Mouse (Mus musculus) lung, postnatal 0 days (tissue): ENCODE data around the gene Catip. TPM values are rescaled to one million over a fixed set of nuclear protein-coding genes. Genes with fewer than 3 reads are reported as not detected.
A peak's percentile ranks its signal among the peaks of the same experiment; 100 is the strongest.

Experiments used
- ATAC-seq: fragments of 200-750 bp; cut with Nextera tagmentation; 2 replicates; pipeline ENCODE4 v1.8.0; 2017; ENCODE audit warnings: moderate library complexity
- DNase-seq: peaks from one replicate; pipeline ENCODE4 v3.0.0-alpha.2; 2016; ENCODE audit warnings: low spot score
- H3K27ac ChIP-seq: fragments of 300-500 bp; sonication (generic); 2 replicates; pipeline ENCODE4 v1.5.1; 2014; ENCODE audit warnings: antibody characterized with exemption, mild to moderate bottlenecking, low read length, mixed read lengths
- H3K27me3 ChIP-seq: fragments of 300-500 bp; sonication (generic); replicated peaks from 2 replicates; pipeline ENCODE4 v1.6.1; 2014; ENCODE audit warnings: low read length, mixed read lengths; ENCODE audit not compliant: insufficient read depth
- H3K36me3 ChIP-seq: fragments of 300-500 bp; sonication (generic); 2 replicates; pipeline ENCODE4 v1.6.1; 2014; ENCODE audit warnings: low read length, mixed read lengths; ENCODE audit not compliant: insufficient read depth
- H3K4me1 ChIP-seq: fragments of 300-500 bp; sonication (generic); 2 replicates; pipeline ENCODE4 v1.6.1; 2014; ENCODE audit warnings: antibody characterized with exemption, low read depth, low read length, mixed read lengths; ENCODE audit not compliant: insufficient read depth
- H3K4me2 ChIP-seq: fragments of 300-500 bp; sonication (generic); replicated peaks from 2 replicates; pipeline ENCODE4 v1.6.1; 2014; ENCODE audit warnings: low read depth, mild to moderate bottlenecking, low read length, moderate library complexity, mixed read lengths
- H3K4me3 ChIP-seq: fragments of 300-500 bp; sonication (generic); 2 replicates; pipeline ENCODE4 v1.5.1; 2014; ENCODE audit warnings: low read depth, low read length
- H3K9ac ChIP-seq: fragments of 300-500 bp; sonication (generic); replicated peaks from 2 replicates; pipeline ENCODE4 v1.6.1; 2014; ENCODE audit warnings: low read depth, mild to moderate bottlenecking
- H3K9me3 ChIP-seq: fragments of 300-500 bp; sonication (generic); 2 replicates; pipeline ENCODE4 v1.6.1; 2016; ENCODE audit warnings: low read length, mixed read lengths
- CTCF ChIP-seq: IDR thresholded peaks from 2 replicates; pipeline ENCODE4 v1.5.1; 2016; ENCODE audit warnings: antibody characterized with exemption, mild to moderate bottlenecking
- EP300 ChIP-seq: IDR thresholded peaks from 2 replicates; pipeline ENCODE4 v1.6.1; 2016; ENCODE audit warnings: antibody characterized with exemption, mild to moderate bottlenecking, control low read depth
- WGBS: fragments of 180-500 bp; shearing (Covaris S2); extraction: QIAGEN DNeasy Blood & Tissue Kit; methylation state at CpG from one replicate; pipeline ENCODE4 v1.1.7; 2014; 5-methylcytosine and 5-hydroxymethylcytosine counted together
- microRNA counts: library from miRNA; unstranded; fragments of <30 nt; microRNA quantifications from one replicate; lab custom pipeline; 2015
- microRNA-seq: library from miRNA; unstranded; fragments of <30 nt; microRNA quantifications from one replicate; pipeline ENCODE4, GENCODE M21; 2016
- polyA plus RNA-seq: library from polyadenylated mRNA; unstranded; fragments of >200 nt; fragmentation: Nextera tagmentation; extraction: Ambion mirVana; gene quantifications from 2 replicates; pipeline ENCODE4 v1.2.1, GENCODE M21; 2015

Catip gene
- polyA plus RNA-seq, 1 experiment from 2014 or later: 3.4 TPM

DNA sequence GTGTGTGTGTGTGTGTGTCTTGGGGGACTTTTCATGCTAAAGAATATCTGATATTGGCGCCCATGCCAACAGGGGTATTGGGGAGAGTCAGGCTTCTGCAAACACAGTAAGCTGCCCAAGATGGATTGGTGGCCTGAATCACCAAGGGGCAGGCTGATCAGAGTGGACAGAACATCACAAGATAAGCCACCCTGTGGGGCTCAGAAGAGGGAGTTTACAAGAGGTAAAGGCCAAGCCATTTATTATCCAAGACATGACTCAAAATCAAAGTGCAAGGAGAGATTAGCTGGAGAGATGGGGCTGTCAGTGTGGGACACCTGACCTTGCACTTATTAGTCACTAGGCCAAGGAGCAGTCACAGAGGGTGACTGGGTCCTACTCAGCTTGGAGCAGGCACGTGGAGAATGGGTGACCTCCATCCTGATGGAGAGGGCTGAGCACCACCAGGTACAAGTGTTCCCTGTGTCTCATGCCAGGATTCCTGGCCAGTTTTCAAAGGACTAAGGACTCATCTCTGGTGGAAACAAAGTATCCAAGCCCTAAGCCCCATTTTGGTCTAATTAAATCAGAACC is 49.9 kb downstream of the Catip start:
- H3K4me2 ChIP-seq: no peak overlapping the region
- no peak overlapping the region for H3K4me3 ChIP-seq
- no peak overlapping the region for H3K9ac ChIP-seq
- H3K27me3 ChIP-seq: no peaks in the 10 kb centered on the region
- no peak overlapping the region for H3K27ac ChIP-seq
- H3K9me3 ChIP-seq: no peaks in the 10 kb centered on the region
- WGBS: 38% methylated on average over 2 of the region's 2 CpGs
- H3K36me3 ChIP-seq: no peaks in the 10 kb centered on the region
- no peaks in the 10 kb centered on the region for H3K4me1 ChIP-seq
- TF ChIP-seq EP300: no peak
- TF ChIP-seq CTCF: no peak
- ATAC-seq: no peak
- DNase-seq: no peak

- DNase-seq (no peak), ATAC-seq (no peak)
- no peak overlapping the region for H3K9ac ChIP-seq
- H3K27ac ChIP-seq: no peak overlapping the region
- no peaks in the 10 kb centered on the region for H3K4me1 ChIP-seq
- WGBS: 71% methylated on average over 8 of the region's 8 CpGs
- H3K4me2 ChIP-seq: no peak overlapping the region
- H3K4me3 ChIP-seq: no peak overlapping the region
- no peaks in the 10 kb centered on the region for H3K36me3 ChIP-seq
- TF ChIP-seq EP300: no peak
- no peak for TF ChIP-seq CTCF
- H3K27me3 ChIP-seq: no peaks in the 10 kb centered on the region
- H3K9me3 ChIP-seq: no peaks in the 10 kb centered on the region
These were observed 50.8 kb downstream of the Catip start for GRCm38 (mm10) chr1:74412711-74413110.

DNA sequence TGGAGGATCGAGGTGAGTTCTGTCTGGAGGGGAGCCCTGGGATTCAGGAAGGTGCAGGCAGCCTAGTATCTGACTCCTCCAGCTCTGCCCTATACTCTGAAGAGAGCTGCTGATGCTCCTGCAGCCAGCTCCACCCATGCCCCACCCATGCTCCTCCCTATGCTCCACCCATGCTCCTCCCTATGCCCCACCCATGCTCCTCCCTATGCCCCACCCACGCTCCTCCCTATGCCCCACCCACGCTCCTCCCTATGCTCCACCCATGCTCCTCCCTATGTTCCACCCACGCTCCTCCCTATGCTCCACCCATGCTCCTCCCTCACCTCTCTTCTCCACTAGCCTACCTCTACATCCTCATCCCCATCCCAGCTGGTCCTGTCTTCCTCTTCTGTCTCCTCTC is 53.2 kb downstream of the Catip start:
- H3K36me3 ChIP-seq: no peaks in the 10 kb centered on the region
- no peaks in the 10 kb centered on the region for H3K9me3 ChIP-seq
- no peaks in the 10 kb centered on the region for H3K4me1 ChIP-seq
- H3K4me2 ChIP-seq: no peak overlapping the region
- 55% methylated on average over 3 of the region's 4 CpGs for WGBS
- DNase-seq (peak; percentile 35), ATAC-seq (no peak)
- no peak overlapping the region for H3K27ac ChIP-seq
- H3K27me3 ChIP-seq: no peaks in the 10 kb centered on the region
- TF ChIP-seq EP300 (no peak), CTCF (no peak)
- no peak overlapping the region for H3K9ac ChIP-seq
- H3K4me3 ChIP-seq: no peak overlapping the region

MicroRNA genes within 50 kb of the gene (microRNA counts, 519-probe panel; counts per million panel counts)
- 5,617 counts per million, percentile 72 among the panel's probes with 10 or more counts for microRNA mmu-miR-26b (lab: Ali Mortazavi, UCI)

Small RNA genes lying within 50 kb of the gene (microRNA-seq; reads per million reads assigned to microRNA genes)
- gene Mir26b: 54,464 reads per million, percentile 99 among the genes with 10 or more reads in this experiment

Other genes with a start within 250 kb of the Catip start
- 184 and 185 TPM in 2 replicates for gene Tns1, start 237.7 kb upstream of the Catip start, polyA plus RNA-seq
- gene Rufy4, start 236.6 kb upstream of the Catip start, polyA plus RNA-seq: 0.42 and 0.43 TPM in 2 replicates
- gene Cxcr2, start 208.1 kb upstream of the Catip start, polyA plus RNA-seq: 1.9 and 2.4 TPM in 2 replicates
- gene Cxcr1, start 167.5 kb upstream of the Catip start, polyA plus RNA-seq: not detected in 2 replicates
- 465 and 473 TPM in 2 replicates for gene Arpc2, start 126.0 kb upstream of the Catip start, polyA plus RNA-seq
- gene Gpbar1, start 83.6 kb upstream of the Catip start, polyA plus RNA-seq: 0.18 and 0.30 TPM in 2 replicates
- 213 and 214 TPM in 2 replicates for gene Aamp, start 77.4 kb upstream of the Catip start, polyA plus RNA-seq
- gene Pnkd, start 77.2 kb upstream of the Catip start, polyA plus RNA-seq: 88.7 and 91.4 TPM in 2 replicates
- 148 and 149 TPM in 2 replicates for gene Tmbim1, start 56.5 kb upstream of the Catip start, polyA plus RNA-seq
- 4.6 and 4.8 TPM in 2 replicates for gene Slc11a1, start 13.1 kb downstream of the Catip start, polyA plus RNA-seq
- gene Ctdsp1, start 29.4 kb downstream of the Catip start, polyA plus RNA-seq: 72.5 and 75.0 TPM in 2 replicates
- 0.75 and 1.3 TPM in 2 replicates for gene Vil1, start 47.3 kb downstream of the Catip start, polyA plus RNA-seq
- gene Cnot9, start 143.9 kb downstream of the Catip start, polyA plus RNA-seq: 20.0 and 20.9 TPM in 2 replicates
- 0.27 and 0.90 TPM in 2 replicates for gene Plcd4, start 180.8 kb downstream of the Catip start, polyA plus RNA-seq
- 9.1 and 9.8 TPM in 2 replicates for gene Usp37, start 182.2 kb downstream of the Catip start, polyA plus RNA-seq
- 2.7 and 3.1 TPM in 2 replicates for gene Zfp142, start 226.1 kb downstream of the Catip start, polyA plus RNA-seq
- gene Bcs1l, start 226.2 kb downstream of the Catip start, polyA plus RNA-seq: 7.1 and 8.3 TPM in 2 replicates
- 26.6 and 26.9 TPM in 2 replicates for gene Rnf25, start 239.3 kb downstream of the Catip start, polyA plus RNA-seq
- gene Stk36, start 239.3 kb downstream of the Catip start, polyA plus RNA-seq: 12.5 and 16.3 TPM in 2 replicates